Comparison of ENCODE assay signal across 30 mouse cellular contexts in the genomic region with DNA sequence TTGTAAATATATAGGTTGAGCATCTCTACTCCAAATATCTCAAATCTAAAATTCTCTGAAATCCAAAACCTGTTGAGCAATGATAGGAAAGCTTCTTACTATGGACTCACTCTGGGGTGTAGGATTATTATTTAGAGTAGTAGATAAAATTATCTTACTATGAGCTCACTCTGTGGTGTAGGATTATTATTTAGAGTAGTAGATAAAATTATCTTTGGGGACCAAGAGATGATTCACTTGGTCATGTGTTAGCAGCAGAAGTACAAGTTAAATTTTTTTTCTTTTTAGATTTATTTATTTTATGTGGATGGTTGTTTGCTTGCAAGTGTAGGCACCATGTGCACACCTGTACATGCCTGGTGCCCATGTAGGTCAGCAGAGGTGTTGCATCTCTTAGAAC.
"Had no signal": no experiment of that assay in that cellular context is flagged by ENCODE, and none has a peak within 500 bp of the region (broad histone marks: within the 10 kb centered on the region; RNA-seq: fewer than 3 reads in every experiment).

No protein-coding gene starts in this region.

- H3K4me3 ChIP-seq: heart, embryonic 10.5 days; heart, embryonic 12.5 days; heart, embryonic 13.5 days; heart, embryonic 15.5 days; hindbrain, embryonic 10.5 days; hindbrain, embryonic 12.5 days; hindbrain, embryonic 13.5 days; hindbrain, embryonic 15.5 days; intestine, embryonic 15.5 days; kidney, embryonic 15.5 days; layer of hippocampus, adult 2 months; left cerebral cortex, adult 2 months had no signal

- H3K9me3 ChIP-seq: heart, embryonic 10.5 days; heart, embryonic 12.5 days; heart, embryonic 13.5 days; heart, embryonic 15.5 days; hindbrain, embryonic 10.5 days; hindbrain, embryonic 12.5 days; hindbrain, embryonic 13.5 days; hindbrain, embryonic 15.5 days; intestine, embryonic 15.5 days; kidney, embryonic 15.5 days had no signal

- H3K4me1 ChIP-seq: hindbrain, embryonic 10.5 days; hindbrain, embryonic 12.5 days; hindbrain, embryonic 13.5 days; hindbrain, embryonic 15.5 days; intestine, embryonic 15.5 days; kidney, embryonic 15.5 days had no signal

- H3K27me3 ChIP-seq: heart, embryonic 12.5 days; heart, embryonic 13.5 days; heart, embryonic 15.5 days; hindbrain, embryonic 12.5 days; hindbrain, embryonic 15.5 days; intestine, embryonic 15.5 days had no signal

- H3K36me3 ChIP-seq: heart, embryonic 10.5 days; heart, embryonic 12.5 days; heart, embryonic 13.5 days; heart, embryonic 15.5 days; hindbrain, embryonic 10.5 days; hindbrain, embryonic 12.5 days; hindbrain, embryonic 13.5 days; hindbrain, embryonic 15.5 days; intestine, embryonic 15.5 days; kidney, embryonic 15.5 days had no signal

- H3K27ac ChIP-seq: heart, embryonic 10.5 days; heart, embryonic 13.5 days; heart, embryonic 15.5 days; hindbrain, embryonic 10.5 days; hindbrain, embryonic 12.5 days; hindbrain, embryonic 13.5 days; hindbrain, embryonic 14.5 days; hindbrain, embryonic 15.5 days; hindbrain, postnatal 0 days; intestine, embryonic 15.5 days; kidney, embryonic 15.5 days; kidney, postnatal 0 days; layer of hippocampus, adult 2 months; left cerebral cortex, adult 2 months had no signal

- H3K9ac ChIP-seq: heart, embryonic 12.5 days; heart, embryonic 13.5 days; heart, embryonic 15.5 days; hindbrain, embryonic 12.5 days; hindbrain, embryonic 13.5 days; hindbrain, embryonic 14.5 days; hindbrain, embryonic 15.5 days; intestine, embryonic 15.5 days; kidney, embryonic 15.5 days had no signal

- DNase-seq: heart, postnatal 10 days; heart, postnatal 14 days; heart, postnatal 36 days; heart, postnatal 4 days; kidney, adult 11 months; kidney, adult 18-20 months; kidney, adult 2 months; kidney, adult 8-10 months; kidney, adult 9 months; kidney, postnatal 10 days; kidney, postnatal 25 days; kidney, postnatal 36 days; kidney, postnatal 4 days; layer of hippocampus, adult 9-11 months; layer of hippocampus, postnatal 36 days had no signal
